Mouse (Mus musculus) regulatory T cell (primary cell): ENCODE measurements at regions not wholly inside any gene's neighbourhood (a gene's known extent, or its start where the extent isn't known, plus 50 kb on each side); places are given as distances from the start of the nearest gene placed in this dataset.

Source experiments
- in situ Hi-C: fragments of 300-600 bp; cut with MboI, MseI; formaldehyde crosslinking; loops from one replicate; pipeline ENCODE4 v1.15.1; 2025; ENCODE audit warnings: high pct_unique_total_duplicates

DNA sequence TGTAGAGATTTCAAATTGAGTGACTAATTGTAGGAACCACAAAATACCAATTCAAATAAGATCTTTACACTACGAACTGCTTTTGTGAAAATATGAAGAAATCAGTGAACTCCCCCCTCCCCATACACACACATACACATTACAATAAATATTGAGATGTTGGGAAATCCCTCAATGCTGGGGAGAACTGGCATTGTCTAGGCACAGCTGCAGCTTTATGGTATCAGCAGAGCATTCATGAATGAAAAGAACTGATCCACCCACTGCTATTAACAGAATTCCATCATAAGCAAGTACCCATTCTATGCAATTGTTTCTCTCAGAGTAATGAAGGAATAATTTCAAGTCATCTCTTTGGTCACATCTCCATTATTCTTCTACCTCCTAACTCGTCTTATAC is 79.1 kb upstream of the Pard3b start:
- in situ Hi-C loops: no loop called here

- in situ Hi-C loops: no loop called here
These were observed 76.5 kb upstream of the Pard3b start for GRCm38 (mm10) chr1:61562091-61562490.

GRCm38 (mm10) chr1:61565471-61565870 is 73.2 kb upstream of the Pard3b start:
- in situ Hi-C loops: no loop called here

DNA sequence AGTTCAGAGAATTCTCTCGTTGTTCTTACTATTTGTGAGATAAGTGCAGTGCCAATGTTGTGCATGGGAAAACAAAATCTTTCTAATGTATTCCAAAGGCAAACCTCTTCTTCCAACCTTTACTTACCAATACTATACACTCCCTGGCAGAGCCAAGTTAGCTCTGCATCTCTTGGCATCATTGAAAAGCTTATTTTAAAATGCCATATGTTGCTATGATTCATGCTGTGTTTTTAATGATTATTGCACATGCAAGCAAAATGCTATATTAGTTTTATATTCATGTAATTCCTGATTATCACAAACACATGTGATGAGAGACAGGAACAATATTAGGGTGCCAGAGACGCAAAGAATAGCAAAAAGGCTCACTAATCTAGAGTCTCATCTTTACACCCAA is 64.3 kb upstream of the Pard3b start:
- in situ Hi-C loops: no loop called here

GRCm38 (mm10) chr1:61576758-61577157 is 61.9 kb upstream of the Pard3b start:
- in situ Hi-C loops: no loop called here

DNA sequence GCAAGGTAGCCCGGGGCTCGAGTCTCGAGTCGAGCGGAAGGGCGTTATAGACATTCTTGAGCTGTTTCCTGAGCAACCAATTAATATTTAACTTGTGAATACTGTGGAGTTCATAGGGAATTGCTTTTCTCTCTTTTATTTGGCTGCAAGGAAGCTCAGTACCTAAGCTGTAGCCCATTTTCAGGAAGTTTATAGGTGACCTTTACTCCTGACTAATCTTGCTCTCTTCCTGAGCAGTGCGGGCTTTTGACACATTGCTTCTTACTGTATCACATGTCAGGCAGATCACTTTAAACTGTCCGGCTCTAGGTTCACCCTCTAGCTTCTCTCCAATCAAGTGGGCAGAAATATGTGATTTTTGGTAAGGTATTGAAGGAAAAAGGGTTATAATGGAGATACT is 51.4 kb upstream of the Pard3b start:
- in situ Hi-C loops: no loop called here
